Mouse (Mus musculus): Measurements from ENCODE around the gene Ush2a. TPM values are rescaled to one million over a fixed set of nuclear protein-coding genes. Genes with fewer than 3 reads are reported as not detected.

Ush2a gene
- polyA plus RNA-seq, 1 experiment from 2014 or later: 0.15 TPM

DNA sequence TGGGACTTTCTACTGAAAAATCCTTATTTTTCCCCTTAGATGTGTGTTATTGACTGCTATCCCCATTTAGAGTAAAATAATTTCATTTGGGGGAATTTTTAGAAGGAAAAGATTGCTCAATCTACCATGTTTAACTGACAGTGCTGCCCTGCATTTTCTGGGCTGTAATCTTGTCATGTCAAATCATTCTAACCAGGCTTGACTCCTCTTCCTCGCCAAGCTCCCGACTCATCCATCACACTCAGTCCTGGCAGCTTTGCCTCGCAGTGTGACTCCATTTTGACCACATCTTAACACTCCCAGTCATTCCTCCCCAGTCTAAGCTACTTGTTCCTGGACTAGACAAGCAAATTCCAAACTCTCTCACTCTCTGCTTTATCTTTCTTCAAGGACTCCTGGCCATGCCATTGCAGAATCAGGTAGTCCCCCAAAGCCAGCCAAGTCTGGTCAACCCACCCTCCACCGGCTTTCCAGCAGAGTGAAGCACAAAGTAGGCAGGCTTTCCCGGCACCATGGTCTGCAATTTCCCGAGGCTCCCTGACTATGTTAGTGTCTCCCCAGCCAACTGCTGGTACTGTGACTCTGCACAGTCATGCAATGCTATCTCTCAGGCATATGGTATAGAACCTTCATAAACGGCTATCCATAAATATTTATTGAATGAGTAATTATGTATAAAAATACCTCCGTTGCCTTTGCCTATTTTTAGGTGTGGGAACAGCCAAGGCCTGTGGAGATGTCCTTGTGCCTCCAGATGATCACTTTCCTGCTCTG lies 146.0 kb downstream of the Ush2a start:
- WGBS: 72% methylated on average over 8 of the region's 8 CpGs
- no peaks in the 10 kb centered on the region for H3K9me3 ChIP-seq
- no peak overlapping the region for H3K4me3 ChIP-seq
- no peak overlapping the region for H3K27ac ChIP-seq
- peaks cover 10% of the 10 kb centered on the region; the same call in 1 of the 2 replicates for H3K4me1 ChIP-seq
- H3K36me3 ChIP-seq: no peaks in the 10 kb centered on the region
- no peak for DNase-seq (ENCODE audit: low spot score)
- no peaks in the 10 kb centered on the region for H3K27me3 ChIP-seq (ENCODE audit: insufficient read depth, poor library complexity, severe bottlenecking)

DNA sequence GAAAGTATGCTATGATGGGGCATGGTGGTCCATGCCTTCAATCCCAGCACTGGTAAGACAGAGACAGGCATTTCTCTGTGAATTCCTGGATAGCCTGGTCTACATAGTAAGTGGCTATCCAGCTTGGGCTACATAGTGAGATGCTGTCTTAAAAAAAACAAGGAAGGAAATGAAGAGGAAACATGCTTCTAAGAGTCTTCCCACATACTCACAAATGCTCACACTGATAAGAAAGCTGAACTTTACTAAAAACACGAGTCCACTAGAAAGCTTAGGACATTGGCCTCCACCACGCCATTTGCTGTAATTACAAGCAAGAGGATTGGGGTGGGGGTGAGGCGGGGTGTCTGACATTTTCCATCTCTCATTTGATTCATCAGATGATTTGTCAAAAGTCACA lies 148.7 kb downstream of the Ush2a start:
- WGBS: 86% methylated on average over 3 of the region's 3 CpGs
- DNase-seq (ENCODE audit: low spot score): no peak
- Histone ChIP-seq H3K4me1 (peaks cover 10% of the 10 kb centered on the region; the same call in 1 of the 2 replicates), H3K27ac (no peak overlapping the region), H3K9me3 (no peaks in the 10 kb centered on the region), H3K36me3 (no peaks in the 10 kb centered on the region), H3K4me3 (no peak overlapping the region), H3K27me3 (ENCODE audit: insufficient read depth, poor library complexity, severe bottlenecking) (no peaks in the 10 kb centered on the region)

DNA sequence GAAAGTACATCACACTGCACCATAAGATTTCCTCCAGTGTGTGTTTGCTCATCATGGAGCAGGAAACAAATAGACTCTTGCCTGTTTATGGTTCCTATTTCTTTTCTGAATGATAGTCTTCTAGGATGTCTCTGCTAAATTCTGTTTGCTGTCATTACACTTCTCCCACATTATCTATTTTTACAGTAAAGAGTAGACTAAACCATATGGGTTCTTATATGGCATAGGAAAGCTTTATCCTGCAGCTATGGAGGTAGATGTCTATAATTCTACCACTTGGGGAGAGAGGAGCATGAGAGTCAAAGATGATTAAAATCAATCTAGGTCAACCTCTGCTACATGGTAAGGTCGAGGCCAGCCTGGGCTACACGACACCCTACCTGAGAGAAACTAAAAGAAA lies 158.7 kb downstream of the Ush2a start:
- no peaks in the 10 kb centered on the region for H3K9me3 ChIP-seq
- WGBS: 80% methylated on average over 2 of the region's 2 CpGs
- H3K36me3 ChIP-seq: no peaks in the 10 kb centered on the region
- H3K27ac ChIP-seq: no peak overlapping the region
- no peaks in the 10 kb centered on the region for H3K27me3 ChIP-seq (ENCODE audit: insufficient read depth, poor library complexity, severe bottlenecking)
- H3K4me3 ChIP-seq: no peak overlapping the region
- no peak for DNase-seq (ENCODE audit: low spot score)
- H3K4me1 ChIP-seq: no peaks in the 10 kb centered on the region

DNA sequence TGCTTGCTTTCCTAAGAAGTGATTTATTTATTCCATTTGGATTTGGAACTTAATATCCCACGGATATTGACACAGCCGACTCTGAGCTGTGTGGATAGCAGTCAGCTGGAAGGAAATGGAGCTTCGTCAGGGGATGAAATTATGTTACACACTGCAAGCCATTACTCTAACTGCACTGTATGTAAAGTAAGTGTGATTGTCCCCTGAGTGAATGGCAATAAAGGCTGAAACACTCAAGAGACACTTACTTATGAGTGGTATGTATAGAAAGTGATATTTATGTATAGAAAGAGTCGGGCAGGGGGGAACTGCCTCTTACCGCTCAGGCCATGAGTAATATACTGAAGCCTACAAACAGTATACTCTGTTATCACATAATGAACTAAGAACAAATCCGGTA lies 166.3 kb downstream of the Ush2a start:
- no peaks in the 10 kb centered on the region for H3K9me3 ChIP-seq
- WGBS: 91% methylated on average over 6 of the region's 6 CpGs
- no peak for DNase-seq (ENCODE audit: low spot score)
- H3K4me1 ChIP-seq: peaks cover 4% of the 10 kb centered on the region; the same call in 1 of the 2 replicates
- no peak overlapping the region for H3K27ac ChIP-seq
- no peak overlapping the region for H3K4me3 ChIP-seq
- no peaks in the 10 kb centered on the region for H3K36me3 ChIP-seq
- H3K27me3 ChIP-seq (ENCODE audit: insufficient read depth, poor library complexity, severe bottlenecking): no peaks in the 10 kb centered on the region

DNA sequence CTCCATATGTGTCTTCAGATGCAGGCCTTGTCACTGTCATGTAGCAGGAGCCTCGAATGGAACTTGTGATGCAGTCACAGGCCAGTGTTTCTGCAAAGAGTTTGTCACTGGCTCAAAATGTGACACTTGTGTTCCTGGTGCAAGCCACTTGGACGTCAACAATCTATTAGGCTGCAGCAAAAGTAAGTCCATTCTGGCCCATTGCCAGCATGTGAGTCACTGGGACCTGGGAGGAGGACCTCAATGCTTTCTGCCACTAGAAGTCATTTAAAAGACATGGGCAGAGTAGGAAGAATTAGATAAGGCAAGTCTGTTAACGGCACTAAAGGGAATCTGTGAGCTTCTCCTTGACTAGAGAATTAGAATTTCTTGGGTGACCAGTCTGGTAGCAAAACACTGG lies 168.9 kb downstream of the Ush2a start:
- Histone ChIP-seq H3K27me3 (ENCODE audit: insufficient read depth, poor library complexity, severe bottlenecking) (no peaks in the 10 kb centered on the region), H3K4me3 (no peak overlapping the region), H3K9me3 (no peaks in the 10 kb centered on the region), H3K36me3 (no peaks in the 10 kb centered on the region), H3K27ac (no peak overlapping the region), H3K4me1 (peaks cover 7% of the 10 kb centered on the region; the same call in 1 of the 2 replicates)
- 26% methylated on average over 3 of the region's 3 CpGs for WGBS
- no peak for DNase-seq (ENCODE audit: low spot score)

DNA sequence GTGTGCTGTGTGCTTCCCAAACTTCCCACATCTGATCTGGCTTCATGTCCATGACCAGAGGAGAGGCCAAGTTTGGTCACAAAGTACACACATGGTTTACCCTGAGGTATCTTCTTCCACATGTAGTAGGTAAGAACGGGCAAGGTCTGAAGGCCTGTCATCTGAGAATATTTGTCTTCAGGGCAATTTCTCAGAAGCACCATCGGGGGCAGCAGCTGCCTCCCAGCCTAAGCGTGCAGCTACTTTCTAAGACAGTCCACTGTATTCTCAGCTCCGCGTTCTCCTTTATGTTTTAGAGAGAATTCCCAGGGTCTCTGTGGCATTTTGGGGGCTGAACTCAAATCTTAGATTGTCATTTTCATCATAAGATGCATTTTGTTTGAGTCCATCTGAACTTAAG lies 186.1 kb downstream of the Ush2a start:
- WGBS: 70% methylated on average over 5 of the region's 5 CpGs

DNA sequence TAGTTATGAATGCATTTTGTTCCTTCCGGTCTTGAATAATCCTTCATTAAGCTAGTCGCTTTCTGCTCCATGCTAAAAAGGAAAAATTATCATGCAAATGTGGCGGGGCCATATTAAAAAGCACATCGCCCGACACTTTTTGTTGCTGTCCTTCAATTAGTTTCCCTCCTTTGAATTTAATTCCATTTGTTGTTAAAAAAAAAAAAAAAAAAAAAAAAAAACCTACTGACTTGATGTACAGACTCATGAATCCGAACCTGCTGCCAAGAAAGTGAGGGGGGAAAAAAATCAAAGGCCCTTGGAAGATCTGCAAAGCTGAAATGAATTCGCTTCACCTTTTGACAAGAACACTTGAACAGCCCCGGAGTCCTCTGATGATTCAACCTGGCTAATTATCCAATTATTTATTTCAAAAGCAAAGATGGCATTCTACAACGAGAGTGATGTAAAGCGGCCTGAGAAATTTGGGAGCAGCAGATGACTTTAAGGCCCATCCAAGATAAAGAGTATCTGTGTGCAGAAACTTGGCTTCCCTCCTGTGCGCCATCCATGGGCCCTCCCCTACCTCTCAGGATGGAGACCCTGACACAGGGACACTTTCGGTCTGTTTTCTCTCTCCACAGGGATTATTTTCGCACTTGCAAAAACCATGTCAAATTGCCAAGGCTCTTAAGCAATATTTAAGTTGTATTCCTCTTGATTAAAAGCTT lies 194.8 kb downstream of the Ush2a start:
- H3K36me3 ChIP-seq: no peaks in the 10 kb centered on the region
- no peak overlapping the region for H3K4me3 ChIP-seq
- no peak for DNase-seq (ENCODE audit: low spot score)
- H3K4me1 ChIP-seq: no peaks in the 10 kb centered on the region
- no peaks in the 10 kb centered on the region for H3K9me3 ChIP-seq
- no peak overlapping the region for H3K27ac ChIP-seq
- 78% methylated on average over 13 of the region's 13 CpGs for WGBS
- H3K27me3 ChIP-seq (ENCODE audit: insufficient read depth, poor library complexity, severe bottlenecking): no peaks in the 10 kb centered on the region

More for the DNA sequence above, 186.1 kb downstream of the Ush2a start:
- no peaks in the 10 kb centered on the region for H3K9me3 ChIP-seq
- no peaks in the 10 kb centered on the region for H3K4me1 ChIP-seq
- no peak overlapping the region for H3K4me3 ChIP-seq
- no peak for DNase-seq (ENCODE audit: low spot score)
- H3K27ac ChIP-seq: no peak overlapping the region
- H3K27me3 ChIP-seq (ENCODE audit: insufficient read depth, poor library complexity, severe bottlenecking): no peaks in the 10 kb centered on the region
- no peaks in the 10 kb centered on the region for H3K36me3 ChIP-seq

DNA sequence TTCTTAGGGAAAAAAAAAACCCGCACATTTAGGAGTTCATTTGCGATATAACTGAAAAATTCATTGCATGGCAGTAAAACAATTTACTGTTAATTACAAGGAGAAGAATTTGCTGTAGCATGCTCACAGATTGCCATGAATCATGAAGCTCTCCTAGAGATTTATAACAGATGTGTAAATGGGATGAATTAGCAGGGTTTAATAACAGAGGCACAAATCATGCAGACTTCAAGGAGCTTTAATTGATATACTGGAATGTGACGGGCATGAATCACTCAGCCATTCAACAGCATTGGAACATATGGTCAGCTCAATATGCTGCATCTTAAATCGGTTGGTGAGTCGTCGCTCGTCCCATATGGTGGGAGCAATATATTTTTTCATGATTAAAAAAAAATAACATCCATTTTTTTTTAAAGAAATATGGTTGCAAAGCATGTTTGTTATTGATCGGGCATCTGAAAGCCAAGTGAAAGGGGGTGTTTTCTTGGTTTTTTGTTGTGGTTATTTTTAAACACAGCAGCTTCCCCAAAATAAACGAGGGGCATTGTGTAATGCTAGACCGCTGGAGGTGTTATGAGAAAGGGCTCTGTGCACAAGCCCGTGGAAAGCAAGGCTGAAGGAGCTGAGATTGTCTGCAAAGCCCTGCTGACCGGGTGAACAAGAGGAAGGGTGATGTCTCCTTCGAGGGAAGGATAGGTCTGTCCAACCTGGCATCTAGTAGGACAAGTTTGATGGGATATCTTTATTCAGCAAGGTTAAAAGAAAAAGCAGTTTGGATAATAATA lies 195.6 kb downstream of the Ush2a start:
- no peak overlapping the region for H3K4me3 ChIP-seq
- H3K9me3 ChIP-seq: no peaks in the 10 kb centered on the region
- no peak overlapping the region for H3K27ac ChIP-seq
- WGBS: 66% methylated on average over 13 of the region's 13 CpGs
- no peaks in the 10 kb centered on the region for H3K36me3 ChIP-seq
- H3K4me1 ChIP-seq: no peaks in the 10 kb centered on the region
- no peaks in the 10 kb centered on the region for H3K27me3 ChIP-seq (ENCODE audit: insufficient read depth, poor library complexity, severe bottlenecking)
- DNase-seq (ENCODE audit: low spot score): no peak

DNA sequence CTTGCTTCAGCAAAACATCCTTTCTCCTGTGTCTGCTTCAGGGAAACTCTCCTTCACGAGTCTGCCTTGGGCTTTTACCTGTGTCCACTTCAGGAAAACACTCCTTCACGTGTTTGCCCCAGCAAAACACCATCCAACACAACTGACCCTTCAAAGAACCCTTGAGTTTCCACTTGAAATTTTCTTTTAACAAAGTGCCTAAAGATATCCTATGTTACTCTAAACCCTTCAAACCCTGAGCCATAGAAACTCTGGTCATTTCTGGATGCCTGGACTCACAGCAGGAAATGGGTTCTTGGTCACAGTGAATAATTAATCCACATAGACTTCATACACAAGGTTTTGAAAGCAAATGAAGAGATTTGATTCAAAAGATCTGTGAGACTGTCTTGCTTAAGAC lies 199.4 kb downstream of the Ush2a start:
- WGBS: 69% methylated on average over 2 of the region's 2 CpGs
- Histone ChIP-seq H3K4me1 (no peaks in the 10 kb centered on the region), H3K36me3 (no peaks in the 10 kb centered on the region), H3K4me3 (no peak overlapping the region), H3K27ac (no peak overlapping the region), H3K27me3 (ENCODE audit: insufficient read depth, poor library complexity, severe bottlenecking) (no peaks in the 10 kb centered on the region), H3K9me3 (no peaks in the 10 kb centered on the region)
- no peak for DNase-seq (ENCODE audit: low spot score)

DNA sequence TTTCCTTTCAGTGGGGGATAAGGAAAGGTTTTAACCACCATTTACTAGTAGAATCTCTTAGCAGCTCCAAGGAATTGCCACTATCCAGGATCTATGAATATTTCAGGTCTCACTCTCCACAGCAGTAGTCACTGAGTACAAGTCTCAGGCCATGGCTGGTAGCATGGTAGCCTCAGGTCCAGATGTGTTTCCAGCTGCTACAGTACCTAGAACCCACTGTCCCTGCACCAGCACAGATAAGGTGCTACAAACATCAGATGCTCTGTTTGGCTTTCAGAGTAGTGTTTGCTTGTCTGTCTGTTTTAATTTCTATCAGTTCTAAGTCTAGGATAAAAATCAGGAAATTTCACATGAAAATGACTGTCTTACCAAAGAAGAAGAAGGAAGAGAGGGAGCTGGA lies 202.8 kb downstream of the Ush2a start:
- Histone ChIP-seq H3K27me3 (ENCODE audit: insufficient read depth, poor library complexity, severe bottlenecking) (no peaks in the 10 kb centered on the region), H3K36me3 (no peaks in the 10 kb centered on the region), H3K9me3 (no peaks in the 10 kb centered on the region), H3K27ac (no peak overlapping the region), H3K4me1 (no peaks in the 10 kb centered on the region), H3K4me3 (no peak overlapping the region)
- no peak for DNase-seq (ENCODE audit: low spot score)

DNA sequence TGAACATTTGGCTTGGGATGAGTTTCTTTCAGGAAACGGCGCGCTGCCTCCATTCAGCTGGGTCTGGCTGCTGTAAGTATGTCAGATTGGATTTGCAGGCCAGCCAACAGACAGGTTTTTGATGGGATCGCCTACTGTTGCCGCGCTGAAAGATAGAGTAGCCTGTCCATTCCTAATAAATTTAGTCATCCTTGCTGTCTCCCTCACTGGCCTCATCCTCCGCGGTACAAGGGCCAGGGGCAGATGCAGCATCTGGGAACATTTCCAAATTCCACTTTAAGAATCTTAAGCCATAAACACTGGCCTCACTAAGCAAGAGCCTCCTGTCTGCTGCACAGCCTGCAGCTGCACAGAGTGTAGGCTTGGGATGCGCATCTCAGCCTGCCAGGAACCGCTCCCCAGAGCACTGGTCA lies 206.6 kb downstream of the Ush2a start:
- no peaks in the 10 kb centered on the region for H3K36me3 ChIP-seq
- no peaks in the 10 kb centered on the region for H3K27me3 ChIP-seq (ENCODE audit: insufficient read depth, poor library complexity, severe bottlenecking)
- H3K9me3 ChIP-seq: no peaks in the 10 kb centered on the region
- no peak overlapping the region for H3K27ac ChIP-seq
- H3K4me1 ChIP-seq: no peaks in the 10 kb centered on the region
- DNase-seq (ENCODE audit: low spot score): no peak
- H3K4me3 ChIP-seq: no peak overlapping the region
- WGBS: 84% methylated on average over 10 of the region's 10 CpGs

DNA sequence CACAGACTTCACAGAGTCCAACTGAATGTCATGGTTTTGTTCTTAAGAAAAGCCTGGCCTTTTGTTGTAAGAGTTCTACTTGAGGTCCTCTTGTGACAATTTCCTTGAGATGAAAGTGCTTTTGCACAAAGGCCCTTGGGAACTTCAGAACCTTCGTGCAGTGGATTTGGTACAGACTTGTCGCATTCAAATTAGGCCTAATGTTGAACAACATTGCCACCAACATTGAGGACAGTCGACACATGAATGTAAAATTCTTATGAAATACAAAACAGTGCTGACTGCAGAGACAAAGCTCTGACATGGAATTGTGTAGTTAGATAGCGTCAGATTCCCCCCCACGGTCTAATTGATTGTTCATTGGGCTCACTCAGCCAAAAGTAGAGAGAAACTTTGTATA lies 243.1 kb downstream of the Ush2a start:
- H3K27ac ChIP-seq: no peak overlapping the region
- no peaks in the 10 kb centered on the region for H3K4me1 ChIP-seq
- no peaks in the 10 kb centered on the region for H3K36me3 ChIP-seq
- 92% methylated on average over 5 of the region's 5 CpGs for WGBS
- H3K9me3 ChIP-seq: no peaks in the 10 kb centered on the region
- no peak for DNase-seq (ENCODE audit: low spot score)
- H3K27me3 ChIP-seq (ENCODE audit: insufficient read depth, poor library complexity, severe bottlenecking): no peaks in the 10 kb centered on the region
- H3K4me3 ChIP-seq: no peak overlapping the region

DNA sequence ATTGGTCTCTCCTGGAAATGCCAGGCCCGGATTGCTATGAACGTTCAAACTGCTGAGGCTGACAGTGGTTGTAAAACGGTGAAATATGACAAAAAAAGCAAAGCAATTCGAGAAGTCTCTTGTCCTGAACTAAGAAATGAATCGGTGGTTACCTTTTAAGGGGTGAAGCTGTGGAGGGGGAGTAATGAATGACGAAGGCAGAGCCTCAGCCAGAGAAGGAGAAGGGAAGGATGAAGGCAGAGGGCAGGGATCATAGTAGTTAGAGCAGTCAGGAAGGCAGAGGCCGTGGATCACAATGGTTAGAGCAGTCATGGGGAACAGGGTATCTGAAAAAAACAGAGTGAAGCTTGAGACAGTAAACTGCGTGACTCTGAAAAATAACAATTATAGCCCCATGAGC lies 257.0 kb downstream of the Ush2a start:
- H3K4me3 ChIP-seq: no peak overlapping the region
- H3K27ac ChIP-seq: no peak overlapping the region
- 83% methylated on average over 8 of the region's 8 CpGs for WGBS
- no peaks in the 10 kb centered on the region for H3K4me1 ChIP-seq
- no peaks in the 10 kb centered on the region for H3K27me3 ChIP-seq (ENCODE audit: insufficient read depth, poor library complexity, severe bottlenecking)
- H3K36me3 ChIP-seq: no peaks in the 10 kb centered on the region
- no peak for DNase-seq (ENCODE audit: low spot score)
- H3K9me3 ChIP-seq: no peaks in the 10 kb centered on the region

Measured in heart, embryonic 10.5 days (tissue).